Mouse (Mus musculus) adrenal gland, adult 10 weeks (tissue): ENCODE results near the gene Vmn2r104. TPM values are rescaled to one million over a fixed set of nuclear protein-coding genes. Genes with fewer than 3 reads are reported as not detected.

Experiments
- polyA plus RNA-seq: library from polyadenylated mRNA; stranded (reverse); fragments of 350-450 nt; fragmentation: Illumina TruSeq; extraction: RNeasy Lipid Tissue Mini Kit (QIAGEN cat#74804); gene quantifications from one replicate; pipeline ENCODE4 v1.2.3, GENCODE M21; 2014; ENCODE audit warnings: low read depth, low replicate concordance

Gene Vmn2r104
- polyA plus RNA-seq: not detected

GRCm38 (mm10) chr17:20048236-20048635, at the start of gene Vmn2r104:
TSS of gene Vmn2r104 (minus strand) at chr17:20048336.

Other genes starting within 250 kb of the Vmn2r104 start
- not detected for gene Fpr-rs7, start 65.9 kb upstream of the Vmn2r104 start, polyA plus RNA-seq
- gene Fpr-rs6, start 134.8 kb upstream of the Vmn2r104 start, polyA plus RNA-seq: not detected
- gene Vmn2r105, start 186.7 kb upstream of the Vmn2r104 start, polyA plus RNA-seq: not detected
- gene Vmn2r106, start 237.2 kb upstream of the Vmn2r104 start, polyA plus RNA-seq: not detected